Mouse (Mus musculus): ENCODE data around the gene Lpp.

GRCm38 (mm10) chr16:24991995-24992394 is 598.7 kb downstream of the Lpp start:
- TF ChIP-seq CTCF (IDR thresholded peaks at IDR 0.05; ENCODE audit: borderline replicate concordance, insufficient read depth, low read length), result no peak
- TF ChIP-seq POLR2A (IDR thresholded peaks at IDR 0.05; ENCODE audit: low read depth, low read length), result no peak
